Mouse (Mus musculus) adrenal gland, postnatal 4 days (tissue): ENCODE measurements at regions not wholly inside any gene's neighbourhood (a gene's known extent, or its start where the extent isn't known, plus 50 kb on each side); places are given as distances from the start of the nearest gene placed in this dataset.

ENCODE experiments used
- DNase-seq, 2 experiments: peaks; one replicate each; pipeline ENCODE4 v3.0.0; 2021 to 2022; ENCODE audit warnings: low spot score in 2 of 2, mixed read lengths in 2 of 2

GRCm38 (mm10) chr6:31158648-31159047 lies 199.8 kb upstream of the Klf14 start:
- no peak for DNase-seq

DNA sequence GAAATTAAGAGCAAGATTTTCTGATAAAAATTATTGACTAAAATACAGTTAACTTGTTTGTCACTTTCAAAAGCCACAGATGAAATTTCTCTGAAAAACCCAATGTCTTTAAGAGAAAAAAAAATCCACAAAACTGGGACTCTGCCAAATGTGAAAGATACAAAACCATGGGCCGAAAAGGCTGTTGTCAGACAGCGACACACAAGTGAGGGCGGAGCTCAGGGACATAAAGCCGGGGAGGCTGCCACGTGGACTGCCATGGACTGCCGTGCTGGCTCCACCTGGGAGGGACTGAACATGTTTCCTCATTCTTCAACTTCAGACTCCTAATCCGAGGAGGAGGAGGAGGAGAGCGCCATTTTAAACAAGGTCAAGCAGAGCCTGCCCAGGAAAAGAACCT lies 200.4 kb upstream of the Klf14 start:
- no peak for DNase-seq

DNA sequence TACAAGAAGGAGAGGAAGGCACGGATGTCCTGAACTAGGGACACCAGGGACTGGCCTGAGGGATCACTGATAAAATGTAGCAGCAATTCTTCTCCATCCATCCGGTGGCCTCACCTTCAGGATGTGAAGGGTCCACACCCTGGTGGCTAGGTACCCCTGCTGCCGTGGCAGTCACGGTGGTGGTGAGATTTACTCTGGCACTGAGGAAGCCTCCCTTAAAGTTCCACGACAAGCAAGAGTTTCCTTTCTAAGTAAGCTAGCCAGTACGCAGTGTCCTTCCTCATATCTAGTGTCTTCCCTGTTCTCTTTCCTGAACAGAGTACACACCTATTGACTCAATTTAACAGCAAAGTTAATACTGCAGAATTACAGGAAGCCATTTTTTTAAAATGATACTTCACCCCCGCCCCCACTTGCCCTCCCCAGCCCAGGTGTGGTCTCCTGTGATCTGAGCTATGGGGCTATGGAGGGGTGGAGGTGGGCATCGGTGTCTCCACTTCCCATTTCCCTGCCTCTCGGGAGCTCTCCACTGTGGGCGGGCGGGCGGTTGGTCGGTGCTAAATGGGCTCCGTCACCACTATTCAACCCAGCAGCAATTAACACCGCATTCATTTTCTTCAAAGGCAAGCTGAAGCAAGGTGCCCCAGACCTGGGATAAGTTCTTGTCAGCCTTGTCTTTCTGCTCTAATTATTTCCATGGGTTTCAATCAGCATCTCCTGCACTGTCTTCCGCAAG lies 201.2 kb upstream of the Klf14 start:
- no peak for DNase-seq

DNA sequence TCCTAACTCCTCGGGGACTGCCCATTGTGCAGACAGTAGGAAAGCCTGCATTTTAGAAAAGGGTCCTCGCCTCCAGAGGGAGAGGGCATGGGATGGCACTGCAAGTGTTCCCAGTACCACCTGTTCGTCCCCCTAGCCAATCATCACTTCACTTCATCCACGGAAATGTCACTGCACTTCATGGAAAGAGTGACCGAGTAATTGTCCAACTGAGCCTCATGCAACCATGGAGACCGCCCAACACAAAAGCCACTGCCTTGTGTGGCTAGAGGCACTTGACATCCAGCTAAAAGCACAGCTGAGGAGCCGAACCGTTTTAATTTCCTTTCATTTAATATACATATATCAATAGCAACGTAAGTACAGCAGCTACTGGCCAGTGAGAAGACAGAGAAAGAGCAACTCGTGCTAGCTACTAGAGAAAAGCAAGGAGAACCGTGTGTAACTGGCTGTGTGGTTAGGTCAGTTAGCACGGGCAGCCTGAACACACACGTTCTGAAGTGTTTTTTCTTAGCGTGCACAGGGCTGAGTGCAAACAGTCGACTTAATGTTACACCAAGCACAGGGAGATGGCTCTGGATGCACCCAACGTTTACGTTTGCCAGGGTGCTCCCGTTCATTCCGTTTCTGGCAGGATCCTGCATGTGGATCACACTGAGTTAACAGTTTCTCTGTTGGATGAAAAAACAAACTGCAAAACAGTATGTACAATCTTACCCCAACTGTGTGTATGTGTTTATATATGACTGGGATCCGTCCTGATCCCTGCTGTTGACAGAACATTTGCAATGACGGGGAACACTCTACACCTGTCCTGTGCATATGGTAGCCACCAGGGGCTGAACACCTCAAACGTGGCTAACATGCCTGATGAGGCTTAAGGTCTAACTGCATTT lies 202.8 kb upstream of the Klf14 start:
- DNase-seq: no peak

DNA sequence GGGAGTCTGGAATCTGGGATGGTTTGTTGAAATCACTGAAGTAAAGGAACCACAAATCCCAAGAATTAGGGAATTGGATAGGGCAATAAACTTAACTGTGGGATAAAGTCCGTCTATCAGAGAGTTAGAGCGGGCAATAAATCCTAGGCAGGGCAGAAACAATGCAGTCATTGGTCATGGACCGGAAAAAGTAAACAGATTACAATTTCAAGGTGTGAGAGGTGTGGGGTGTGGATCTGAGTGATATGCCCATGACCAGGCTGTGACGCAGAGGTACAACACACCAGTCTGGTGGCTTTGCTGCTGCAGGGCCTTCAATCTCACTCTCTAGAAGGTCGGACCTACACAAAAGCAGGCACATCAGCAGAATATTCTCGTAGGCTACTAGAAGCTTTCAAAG lies 206.1 kb upstream of the Klf14 start:
- DNase-seq: no peak

- DNase-seq: no peak
Observed at GRCm38 (mm10) chr6:31166347-31166746, 207.5 kb upstream of the Klf14 start.

- DNase-seq: no peak
Observed at GRCm38 (mm10) chr6:31167732-31168131, 208.9 kb upstream of the Klf14 start.

DNA sequence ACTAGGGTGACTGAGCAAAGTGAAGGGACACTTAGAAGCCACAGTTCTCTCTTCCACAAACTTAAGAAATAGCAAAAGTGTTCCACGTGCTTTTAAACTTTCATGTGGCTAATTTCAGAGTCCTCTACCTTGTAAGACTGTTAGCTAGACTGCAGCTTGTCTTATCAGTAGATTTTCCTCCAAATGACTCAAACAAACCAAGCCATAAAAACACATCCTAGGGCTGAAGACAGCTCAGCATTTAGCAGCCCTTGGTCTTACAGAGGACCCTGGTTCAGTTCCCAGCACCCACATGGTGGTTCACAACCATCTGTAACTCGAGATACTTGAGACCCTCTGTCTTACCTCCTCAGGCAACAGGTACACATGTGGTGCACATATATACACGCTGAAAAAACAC lies 209.9 kb upstream of the Klf14 start:
- no peak for DNase-seq

GRCm38 (mm10) chr6:31169343-31169742 lies 210.5 kb upstream of the Klf14 start:
- no peak for DNase-seq

GRCm38 (mm10) chr6:31169868-31170600 lies 211.2 kb upstream of the Klf14 start:
- DNase-seq: no peak

GRCm38 (mm10) chr6:31171831-31172569 lies 213.1 kb upstream of the Klf14 start:
- DNase-seq: no peak

GRCm38 (mm10) chr6:31175769-31176168 lies 216.9 kb upstream of the Klf14 start:
- no peak for DNase-seq

DNA sequence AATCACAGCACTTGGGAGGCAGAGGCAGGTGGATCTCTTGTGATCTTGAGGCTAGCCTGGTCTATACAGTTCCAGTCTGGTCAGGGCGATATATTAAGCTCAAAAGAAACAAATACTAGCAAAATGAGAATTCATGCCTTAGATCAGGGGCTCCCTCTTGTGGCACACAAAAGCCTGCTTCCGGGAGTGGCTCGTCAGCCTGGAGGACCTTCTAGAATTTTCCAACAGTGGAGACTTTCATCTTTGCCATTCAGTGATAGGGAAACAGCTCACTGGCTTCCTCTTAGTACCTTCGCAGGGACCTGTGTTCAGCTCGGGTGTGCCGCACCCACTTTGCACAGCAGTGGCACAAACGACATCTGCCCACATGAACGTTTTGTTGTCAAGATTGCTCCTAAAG lies 217.5 kb upstream of the Klf14 start:
- no peak for DNase-seq

GRCm38 (mm10) chr6:31176831-31177230 lies 218.0 kb upstream of the Klf14 start:
- DNase-seq: no peak

GRCm38 (mm10) chr6:31178201-31178880 lies 219.5 kb upstream of the Klf14 start:
- no peak for DNase-seq

DNA sequence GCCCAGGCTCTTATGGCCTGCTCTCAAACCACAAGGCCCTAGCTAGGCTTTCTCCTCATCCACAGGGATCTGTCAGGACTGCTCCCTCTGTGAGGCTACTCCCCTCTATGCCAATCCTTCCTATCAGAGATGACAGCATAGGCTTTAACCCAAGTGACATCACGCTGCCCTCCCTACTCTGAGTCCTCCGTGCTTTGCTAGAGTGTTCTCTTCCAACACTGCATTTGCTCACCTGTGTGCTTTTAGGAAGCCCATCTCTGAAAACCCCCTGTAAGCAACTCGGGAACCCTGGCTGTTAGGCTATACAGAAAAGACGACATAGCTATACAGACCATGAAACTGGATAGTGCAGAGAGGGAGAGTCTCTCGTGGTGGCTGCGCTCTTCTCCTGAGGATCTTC lies 216.3 kb upstream of the Mkln1 start:
- DNase-seq: no peak

DNA sequence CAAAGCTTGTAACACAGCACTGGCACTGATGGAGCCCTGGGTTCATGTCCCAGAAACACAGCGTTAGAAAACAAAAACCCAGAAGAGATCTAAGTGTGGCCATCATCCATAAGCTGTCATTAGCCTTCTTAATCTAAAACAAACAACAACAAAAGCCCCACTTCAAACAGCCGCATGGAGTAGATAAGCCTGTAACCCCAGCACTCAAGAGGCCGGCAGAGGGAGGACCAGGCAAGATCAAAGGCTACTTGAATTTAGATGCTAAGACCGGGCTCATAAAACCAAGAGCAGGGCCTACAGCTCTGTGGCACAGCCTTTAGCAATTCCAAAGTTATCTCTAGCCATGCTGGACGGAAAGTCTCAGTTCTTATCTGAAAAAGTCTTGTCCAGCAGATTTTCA lies 215.4 kb upstream of the Mkln1 start:
- no peak for DNase-seq

- DNase-seq: no peak
Observed at GRCm38 (mm10) chr6:31184554-31184953, 214.0 kb upstream of the Mkln1 start.

DNA sequence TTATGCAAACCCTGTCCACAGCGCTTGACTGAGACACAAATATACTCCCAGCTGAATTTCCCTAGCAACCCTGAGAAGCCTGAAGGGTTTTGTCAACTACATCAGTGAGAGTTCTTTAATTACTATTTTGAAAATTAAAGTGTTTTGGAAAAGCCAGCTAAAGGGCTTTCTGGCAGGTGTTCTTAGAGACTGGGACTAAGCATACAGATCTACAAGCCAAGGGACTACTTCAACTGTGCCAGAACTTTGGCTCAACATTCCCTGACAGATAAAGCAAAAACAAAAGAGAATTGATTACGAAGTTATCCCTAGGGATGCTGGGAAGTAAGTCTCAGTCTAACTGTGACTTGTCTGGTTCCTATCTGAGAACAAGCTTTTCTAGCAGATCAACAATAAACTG lies 213.4 kb upstream of the Mkln1 start:
- no peak for DNase-seq

GRCm38 (mm10) chr6:31188066-31188465 lies 210.5 kb upstream of the Mkln1 start:
- DNase-seq: no peak

GRCm38 (mm10) chr6:31189060-31189459 lies 209.5 kb upstream of the Mkln1 start:
- DNase-seq: no peak
